Mouse (Mus musculus) Muller cell, postnatal 12 days (primary cell): ENCODE results near the gene Lhfpl2.

Source experiments
- DNase-seq: peaks from one replicate; pipeline ENCODE4 v3.0.0-alpha.2; 2015; ENCODE audit errors: inconsistent ontology term

Gene Lhfpl2

GRCm38 (mm10) chr13:94066626-94067275 is 9.2 kb downstream of the Lhfpl2 start:
- no peak for DNase-seq

- DNase-seq, result no peak
Measured at GRCm38 (mm10) chr13:94068308-94068707, 10.7 kb downstream of the Lhfpl2 start.

- no peak for DNase-seq
Measured at GRCm38 (mm10) chr13:94069421-94070307, 12.1 kb downstream of the Lhfpl2 start.

- no peak for DNase-seq
Measured at GRCm38 (mm10) chr13:94070308-94070619, 12.7 kb downstream of the Lhfpl2 start.

- DNase-seq, result no peak
Measured at GRCm38 (mm10) chr13:94070927-94071326, 13.3 kb downstream of the Lhfpl2 start.

DNA sequence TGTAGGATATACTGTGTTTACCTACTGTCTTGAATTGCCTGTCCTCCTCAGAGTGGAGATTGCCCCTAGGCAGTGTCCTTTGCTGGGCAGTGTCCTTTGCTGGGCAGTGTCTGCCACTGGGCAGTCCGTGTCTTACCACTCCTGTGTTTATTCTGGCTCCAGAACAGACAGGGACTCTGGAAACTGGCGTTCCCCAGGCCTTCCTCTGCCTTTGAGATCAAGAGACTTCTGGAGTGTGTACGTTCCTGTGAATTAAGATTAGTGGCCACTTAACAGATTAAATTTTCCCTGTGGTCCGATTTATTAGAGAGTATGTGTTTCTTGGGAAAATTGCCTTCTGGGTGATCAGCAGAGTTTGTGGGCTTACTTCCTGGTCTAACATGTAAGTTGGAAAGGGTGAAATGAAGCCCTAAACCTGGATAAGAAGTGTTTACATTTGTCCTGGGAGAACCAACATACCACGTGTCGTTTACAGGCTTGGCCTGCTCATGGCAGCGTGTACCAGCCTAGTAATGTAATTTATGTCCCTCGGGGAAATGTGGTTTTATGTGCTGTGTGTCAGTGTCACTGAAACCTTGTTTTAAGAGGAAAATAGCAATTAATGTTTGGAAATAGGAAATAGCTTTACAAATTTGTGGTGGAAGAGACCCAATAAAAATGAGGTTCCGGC is 15.6 kb downstream of the Lhfpl2 start:
- no peak for DNase-seq

DNA sequence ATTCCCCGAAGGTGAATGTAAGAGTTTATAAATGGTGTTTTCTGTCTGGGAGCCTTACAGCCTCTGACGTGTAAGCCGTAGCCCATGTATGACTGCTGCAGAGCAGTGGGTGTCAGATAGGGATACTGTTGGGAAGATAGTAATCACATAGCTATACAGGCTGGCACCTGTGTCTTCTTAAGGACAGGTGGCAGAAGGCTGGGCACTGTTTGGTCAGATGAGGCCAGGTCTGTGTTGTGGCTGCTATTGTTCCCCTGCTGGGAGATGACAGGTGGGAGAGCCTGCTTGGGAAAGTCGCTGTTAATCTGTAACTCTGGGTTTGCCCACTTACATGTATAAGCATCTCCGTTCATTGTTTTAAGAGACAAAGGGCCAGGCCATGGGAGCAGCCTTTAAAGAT is 16.1 kb downstream of the Lhfpl2 start:
- no peak for DNase-seq

- DNase-seq, result no peak
Measured at GRCm38 (mm10) chr13:94075181-94075580, 17.6 kb downstream of the Lhfpl2 start.

DNA sequence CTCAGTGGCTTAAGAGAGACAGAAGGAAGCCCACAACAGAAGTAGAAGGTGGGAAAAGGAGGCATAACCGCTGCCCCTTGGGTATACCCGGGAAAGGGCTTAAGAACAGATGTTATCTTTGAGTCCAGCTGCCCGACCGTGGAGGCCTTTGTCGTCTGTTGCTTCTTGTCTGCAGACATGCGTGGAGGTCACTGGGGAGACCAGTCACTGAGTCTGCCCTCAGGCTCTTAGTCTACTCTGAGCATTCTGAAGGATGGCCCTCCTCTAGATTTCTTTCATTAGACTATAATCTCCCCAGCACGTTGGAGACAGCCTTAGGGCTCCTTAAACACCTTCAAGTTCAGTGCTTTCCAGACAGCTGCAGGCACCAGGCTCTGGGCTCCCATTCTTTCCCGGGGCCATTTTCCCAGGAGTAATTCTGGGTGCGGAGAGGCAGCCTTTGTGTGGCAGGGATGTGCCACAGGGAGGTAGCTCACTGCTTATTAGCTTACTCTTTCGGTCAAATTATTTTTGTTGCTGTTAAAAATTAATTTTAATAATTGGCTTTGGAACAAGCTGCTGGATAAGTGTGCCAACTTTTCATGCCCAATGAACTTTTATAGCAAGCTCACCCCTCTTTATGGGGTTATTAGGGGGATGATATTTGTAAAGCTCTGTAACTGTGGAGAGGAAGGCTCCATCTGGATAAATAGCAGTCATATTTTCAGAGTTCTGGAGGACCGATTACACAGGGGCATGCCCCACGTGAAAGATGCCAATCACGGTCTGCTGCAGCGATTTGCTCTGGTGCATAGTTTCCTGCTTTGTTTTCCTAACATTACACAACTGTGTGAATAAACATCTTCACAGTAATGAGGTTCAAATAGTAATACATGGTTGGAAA is 19.8 kb downstream of the Lhfpl2 start:
- peak; percentile 85 for DNase-seq

- DNase-seq, result no peak
Measured at GRCm38 (mm10) chr13:94083196-94083595, 25.6 kb downstream of the Lhfpl2 start.

GRCm38 (mm10) chr13:94084220-94085126 is 26.9 kb downstream of the Lhfpl2 start:
- no peak for DNase-seq

- DNase-seq, result no peak
Measured at GRCm38 (mm10) chr13:94086090-94086808, 28.7 kb downstream of the Lhfpl2 start.

DNA sequence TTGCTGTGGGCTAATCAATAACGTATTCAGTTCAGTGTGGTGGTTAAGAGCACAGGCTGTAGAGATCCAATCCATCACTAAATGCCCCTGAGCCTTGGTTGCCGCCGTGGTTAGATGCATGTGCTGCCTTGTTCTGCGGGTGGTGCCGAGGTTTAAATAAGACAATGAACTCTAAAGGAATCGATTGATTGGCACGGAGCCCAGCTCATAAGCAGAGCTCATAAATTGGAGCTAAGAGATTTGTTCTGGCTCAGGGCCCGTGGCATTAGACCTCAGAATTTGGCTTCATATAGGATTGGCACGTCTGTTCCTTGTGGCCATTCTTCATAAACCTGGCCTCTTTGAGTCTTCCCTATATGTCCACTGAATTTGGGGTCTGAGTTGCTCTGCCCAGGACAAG is 29.5 kb downstream of the Lhfpl2 start:
- DNase-seq, result no peak

- DNase-seq, result no peak
Measured at GRCm38 (mm10) chr13:94088788-94089187, 31.2 kb downstream of the Lhfpl2 start.

GRCm38 (mm10) chr13:94089286-94089685 is 31.7 kb downstream of the Lhfpl2 start:
- no peak for DNase-seq

DNA sequence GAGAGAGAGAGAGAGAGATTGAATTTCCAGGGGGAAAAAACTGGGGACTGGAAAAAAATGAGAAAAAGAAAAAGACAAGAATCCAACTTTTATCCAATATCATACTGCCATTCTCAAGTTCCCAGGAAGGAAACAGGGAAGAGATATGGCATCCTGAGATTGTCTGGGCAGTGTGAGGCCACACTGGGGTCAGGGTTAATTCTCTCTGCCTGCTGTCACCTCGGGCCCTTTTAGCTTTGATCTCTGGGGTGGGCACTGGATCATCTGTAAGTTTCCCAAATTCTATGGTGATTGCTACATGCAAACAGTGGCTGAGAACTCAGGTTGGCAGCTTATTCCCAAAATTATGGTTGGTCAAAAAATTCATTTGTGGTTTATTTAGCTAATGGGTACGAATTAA is 33.8 kb downstream of the Lhfpl2 start:
- DNase-seq, result no peak

GRCm38 (mm10) chr13:94094176-94094575 is 36.6 kb downstream of the Lhfpl2 start:
- no peak for DNase-seq

GRCm38 (mm10) chr13:94094625-94095024 is 37.0 kb downstream of the Lhfpl2 start:
- DNase-seq, result no peak

DNA sequence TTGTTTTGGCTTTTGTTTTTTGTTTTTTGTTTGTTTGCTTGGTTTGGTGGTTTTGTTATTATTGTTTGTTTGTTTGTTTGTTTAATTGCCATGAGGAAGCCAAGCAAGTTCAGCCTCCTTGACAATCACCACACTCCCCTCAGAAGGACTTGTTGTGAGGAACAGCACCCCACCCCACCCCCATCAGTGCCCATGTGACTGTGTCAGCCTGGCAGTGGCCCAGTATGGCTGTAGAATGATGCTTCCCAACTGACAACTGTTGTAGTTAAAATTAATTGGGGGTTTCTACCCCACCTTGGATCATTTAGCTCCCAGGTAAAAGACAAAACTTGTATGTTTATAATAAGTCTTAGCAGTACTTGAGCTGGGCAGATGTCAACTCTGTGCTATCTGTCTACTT is 37.6 kb downstream of the Lhfpl2 start:
- DNase-seq, result no peak

GRCm38 (mm10) chr13:94097667-94098066 is 40.1 kb downstream of the Lhfpl2 start:
- DNase-seq, result peak; percentile 64
